Comparison of ENCODE assay signal across 15 mouse cellular contexts in genomic region chr6:98767858-98768336, GRCm38 (mm10).
DNase-seq lines count a peak whose midpoint lies in the region; ATAC-seq and TF ChIP-seq lines count a peak whose summit lies in the region.
"Had no signal": no experiment of that assay in that cellular context is flagged by ENCODE, and none has a peak within 500 bp of the region (broad histone marks: within the 10 kb centered on the region; RNA-seq: fewer than 3 reads in every experiment).

No protein-coding gene starts in this region.

- no peak for TF ChIP-seq POLR2A in heart, adult 2 months (IDR thresholded peaks at IDR 0.05; ENCODE audit: insufficient read depth, low read depth, low read length)

- H3K79me2 ChIP-seq in heart, adult 2 months (replicated peaks; ENCODE audit: control insufficient read depth, insufficient read depth, low read length), result no peaks in the 10 kb centered on the region

- intact Hi-C loops in heart, adult 2 months (cut with DNase I), result no loop called here

- no peak overlapping the region for H3K4me3 ChIP-seq in heart, adult 2 months
- no peak overlapping the region for H3K4me3 ChIP-seq in forebrain, postnatal 0 days (ENCODE audit: low read depth, low read length)
- no peak overlapping the region for H3K4me3 ChIP-seq in midbrain, embryonic 16.5 days (ENCODE audit: low read depth, low read length)
- H3K4me3 ChIP-seq: heart, embryonic 15.5 days; limb, embryonic 12.5 days; liver, embryonic 15.5 days had no signal

- no peak for TF ChIP-seq CTCF in heart, adult 2 months (IDR thresholded peaks at IDR 0.05)
- no peak for TF ChIP-seq CTCF in forebrain, postnatal 0 days (IDR thresholded peaks at IDR 0.05; ENCODE audit: low read depth)

- no peaks in the 10 kb centered on the region for H3K9me3 ChIP-seq in forebrain, postnatal 0 days (ENCODE audit: low read length)
- H3K9me3 ChIP-seq in midbrain, embryonic 16.5 days (replicated peaks; ENCODE audit: control insufficient read depth, low read length, poor library complexity, severe bottlenecking), result no peaks in the 10 kb centered on the region
- H3K9me3 ChIP-seq: heart, embryonic 15.5 days; limb, embryonic 12.5 days; liver, embryonic 15.5 days had no signal

- H3K36me3 ChIP-seq in heart, adult 2 months (ENCODE audit: control insufficient read depth, insufficient read depth, low read length), result no peaks in the 10 kb centered on the region
- no peaks in the 10 kb centered on the region for H3K36me3 ChIP-seq in forebrain, postnatal 0 days (ENCODE audit: insufficient read depth)
- no peaks in the 10 kb centered on the region for H3K36me3 ChIP-seq in midbrain, embryonic 16.5 days (ENCODE audit: control insufficient read depth, insufficient read depth, low read length)
- H3K36me3 ChIP-seq: heart, embryonic 15.5 days; limb, embryonic 12.5 days; liver, embryonic 15.5 days had no signal

- WGBS in heart, adult 2 months, result 84% methylated on average over 7 of the region's 7 CpGs
- WGBS in forebrain, postnatal 0 days, result 11% methylated on average over 7 of the region's 7 CpGs
- 32% methylated on average over 7 of the region's 7 CpGs for WGBS in midbrain, embryonic 16.5 days

- H3K27me3 ChIP-seq in heart, adult 2 months (ENCODE audit: control insufficient read depth, insufficient read depth, low read length), result no peaks in the 10 kb centered on the region; the same call in 1 of the 2 replicates
- peaks cover 21% of the 10 kb centered on the region for H3K27me3 ChIP-seq in forebrain, postnatal 0 days (ENCODE audit: insufficient read depth, low read length)
- no peaks in the 10 kb centered on the region; the same call in 1 of the 2 replicates for H3K27me3 ChIP-seq in midbrain, embryonic 16.5 days (ENCODE audit: control insufficient read depth, insufficient read depth, low read depth, low read length)
- H3K27me3 ChIP-seq: heart, embryonic 15.5 days; limb, embryonic 12.5 days; liver, embryonic 15.5 days had no signal

- peak; percentile 83 for ATAC-seq in forebrain, postnatal 0 days
- ATAC-seq in midbrain, embryonic 16.5 days, result peak; percentile 70
- no peak for ATAC-seq in frontal cortex, adult (ENCODE audit: low TSS enrichment)

- H3K4me2 ChIP-seq in forebrain, postnatal 0 days (ENCODE audit: low read depth), result no peak overlapping the region
- no peak overlapping the region; the same call in 1 of the 2 replicates for H3K4me2 ChIP-seq in midbrain, embryonic 16.5 days (ENCODE audit: low read length)
- H3K4me2 ChIP-seq: heart, embryonic 15.5 days; limb, embryonic 12.5 days; liver, embryonic 15.5 days had no signal

- no peak for TF ChIP-seq EP300 in heart, adult 2 months (IDR thresholded peaks at IDR 0.05; ENCODE audit: insufficient read depth, low read depth, low read length)

- H3K27ac ChIP-seq in heart, adult 2 months, result no peak overlapping the region
- H3K27ac ChIP-seq in forebrain, postnatal 0 days (ENCODE audit: low read depth, low read length), result no peak overlapping the region
- H3K27ac ChIP-seq in midbrain, embryonic 16.5 days (ENCODE audit: low read length), result no peak overlapping the region
- H3K27ac ChIP-seq: heart, embryonic 15.5 days; limb, embryonic 12.5 days; liver, embryonic 15.5 days had no signal

- no peak overlapping the region for H3K9ac ChIP-seq in heart, adult 2 months (ENCODE audit: low read depth, low read length)
- H3K9ac ChIP-seq in forebrain, postnatal 0 days, result no peak overlapping the region
- no peak overlapping the region for H3K9ac ChIP-seq in midbrain, embryonic 16.5 days (ENCODE audit: low read depth, low read length)
- H3K9ac ChIP-seq: heart, embryonic 15.5 days; limb, embryonic 12.5 days; liver, embryonic 15.5 days had no signal

- DNase-seq in heart, adult 11 months, result peak; percentile 23
- DNase-seq in heart, adult 2 months, result no peak
- peak; percentile 60 for DNase-seq in brain, adult 2 months (ENCODE audit: low read depth, low spot score)
- peak; percentile 80 for DNase-seq in forebrain, postnatal 0 days
- no peak for DNase-seq in testis, postnatal 10 days (ENCODE audit: low spot score)
- no peak for DNase-seq in gastrocnemius, postnatal 4 days (ENCODE audit: low spot score in 2 of 2)
- DNase-seq: cerebellum, adult 11-12 months; kidney, adult 2 months; kidney, postnatal 4 days; right cerebral cortex, postnatal 14 days had no signal

- H3K4me1 ChIP-seq in heart, adult 2 months (ENCODE audit: control insufficient read depth, insufficient read depth, low read length), result no peaks in the 10 kb centered on the region
- no peaks in the 10 kb centered on the region for H3K4me1 ChIP-seq in forebrain, postnatal 0 days (ENCODE audit: insufficient read depth)
- peaks cover 7% of the 10 kb centered on the region for H3K4me1 ChIP-seq in midbrain, embryonic 16.5 days (ENCODE audit: control insufficient read depth, insufficient read depth, low read length)
- H3K4me1 ChIP-seq: heart, embryonic 15.5 days; limb, embryonic 12.5 days; liver, embryonic 15.5 days had no signal

Comparison
In these comparisons a context has a peak if more than half of its experiments do, and no peak if none do; other contexts are left out.
1. DNase-seq: peak in heart, adult 11 months (single experiment), brain, adult 2 months (single experiment) and forebrain, postnatal 0 days (single experiment); none in heart, adult 2 months (0 of 2), testis, postnatal 10 days (single experiment) and gastrocnemius, postnatal 4 days (0 of 2).